Mouse (Mus musculus) midbrain, embryonic 11.5 days (tissue): ENCODE measurements around the gene BC037034. TPM values are rescaled to one million over a fixed set of nuclear protein-coding genes. Genes with fewer than 3 reads are reported as not detected.

Experiments used
- ATAC-seq: fragments of 200-750 bp; cut with Nextera tagmentation; 2 replicates; pipeline ENCODE4 v1.8.0; 2017; ENCODE audit warnings: moderate TSS enrichment, moderate library complexity; ENCODE audit not compliant: low FRiP score
- DNase-seq: peaks from one replicate; pipeline ENCODE4 v3.0.0; 2015; ENCODE audit warnings: low spot score; ENCODE audit errors: missing footprints
- H3K27ac ChIP-seq: fragments of 300-500 bp; sonication (generic); 2 replicates; pipeline ENCODE4 v1.5.1; 2014; ENCODE audit warnings: low read depth, low read length
- H3K27me3 ChIP-seq: fragments of 300-500 bp; sonication (generic); 2 replicates; pipeline ENCODE4 v1.6.1; 2014; ENCODE audit warnings: mild to moderate bottlenecking, low read length, moderate library complexity, mixed read lengths; ENCODE audit not compliant: control insufficient read depth, insufficient read depth
- H3K36me3 ChIP-seq: fragments of 300-500 bp; sonication (generic); 2 replicates; pipeline ENCODE4 v1.6.1; 2014; ENCODE audit warnings: mild to moderate bottlenecking, low read length, moderate library complexity, mixed read lengths; ENCODE audit not compliant: control insufficient read depth, insufficient read depth
- H3K4me1 ChIP-seq: fragments of 300-500 bp; sonication (generic); 2 replicates; pipeline ENCODE4 v1.6.1; 2014; ENCODE audit warnings: low read length; ENCODE audit not compliant: control insufficient read depth, insufficient read depth
- H3K4me2 ChIP-seq: fragments of 300-500 bp; sonication (generic); 2 replicates; pipeline ENCODE4 v1.6.1; 2014; ENCODE audit warnings: mild to moderate bottlenecking, moderate library complexity
- H3K4me3 ChIP-seq: fragments of 300-500 bp; sonication (generic); 2 replicates; pipeline ENCODE4 v1.5.1; 2014; ENCODE audit warnings: low read depth, low read length
- H3K9ac ChIP-seq: fragments of 300-500 bp; sonication (generic); 2 replicates; pipeline ENCODE4 v1.6.1; 2014; ENCODE audit warnings: low read length
- H3K9me3 ChIP-seq: fragments of 300-500 bp; sonication (generic); 2 replicates; pipeline ENCODE4 v1.6.1; 2016; ENCODE audit warnings: low read length; ENCODE audit not compliant: control insufficient read depth
- WGBS: fragments of 180-500 bp; shearing (Covaris S2); extraction: QIAGEN DNeasy Blood & Tissue Kit; methylation state at CpG from one replicate; pipeline ENCODE4 v1.1.7; 2014; 5-methylcytosine and 5-hydroxymethylcytosine counted together
- polyA plus RNA-seq: library from polyadenylated mRNA; unstranded; fragments of >200 nt; fragmentation: Nextera tagmentation; extraction: Ambion mirVana; gene quantifications from 2 replicates; pipeline ENCODE4 v1.2.1, GENCODE M21; 2014

BC037034 gene
- polyA plus RNA-seq, 1 experiment from 2014 or later = 5.0 TPM

- ATAC-seq = no peak
- Histone ChIP-seq H3K4me3 (peak overlapping the region; percentile 72), H3K9ac (no peak overlapping the region), H3K36me3 (no peaks in the 10 kb centered on the region), H3K9me3 (peaks cover 3% of the 10 kb centered on the region; the same call in 1 of the 2 replicates), H3K27ac (no peak overlapping the region), H3K4me1 (peaks cover 31% of the 10 kb centered on the region), H3K4me2 (peak overlapping the region; percentile 52), H3K27me3 (peaks cover 5% of the 10 kb centered on the region; the same call in 1 of the 2 replicates)
- WGBS = 18% methylated on average over 26 of the region's 26 CpGs
- DNase-seq = no peak
These were observed 16.6 kb upstream of the BC037034 start for GRCm38 (mm10) chr5:138280425-138280768.

DNA sequence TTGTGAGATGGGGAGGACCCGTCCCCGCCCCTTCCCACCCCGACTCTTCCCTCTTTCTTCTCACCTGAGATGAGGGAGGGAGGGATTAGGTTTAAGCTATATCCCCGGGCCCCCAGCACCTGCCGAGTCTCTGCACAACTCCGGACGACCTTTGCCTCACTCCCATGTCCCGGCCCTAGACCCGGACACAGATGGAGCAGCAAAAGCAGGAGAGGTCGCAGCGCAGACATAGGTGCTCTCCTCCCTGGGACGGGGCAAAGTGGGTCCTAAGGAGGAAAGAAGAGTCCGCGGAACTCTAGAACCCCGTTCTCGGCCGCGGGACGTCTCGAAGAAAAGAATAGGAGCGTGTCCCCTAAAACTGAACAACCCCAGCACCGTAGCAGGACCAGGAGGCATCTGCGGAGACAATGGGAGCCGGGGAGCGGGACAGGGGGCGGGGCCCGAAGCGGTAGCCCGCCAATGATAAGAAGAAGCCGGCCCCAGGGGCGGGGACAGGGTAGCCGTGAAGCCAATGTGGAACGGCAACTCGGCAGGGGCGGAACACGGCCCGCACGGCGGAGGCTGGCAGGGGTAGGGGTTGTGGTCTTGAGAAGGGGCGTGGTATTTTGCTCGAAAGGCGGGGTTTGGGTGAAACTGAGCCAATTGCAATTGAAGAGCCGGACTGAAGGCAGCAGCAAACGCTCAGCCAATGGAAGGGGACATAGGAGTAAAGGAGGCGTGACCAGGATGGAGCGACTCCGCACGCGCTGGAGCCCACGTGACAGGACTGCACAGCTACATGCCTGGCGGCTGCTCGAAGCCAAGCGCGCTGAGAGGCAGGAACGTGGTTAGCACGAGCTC, 16.0 kb upstream of the BC037034 start, which contains the start of the genes Gm43720, Gpc2 and Stag3:
Gm43720 (minus strand) TSS at position 374 of the 840 bp plus-strand sequence.
Gpc2 (minus strand) TSS at position 421 of the 840 bp plus-strand sequence.
Stag3 (plus strand) TSS at position 656 of the 840 bp plus-strand sequence.
- DNase-seq (peak; percentile 99), ATAC-seq (peak; percentile 99)
- peak within 1 kb of the TSS; percentile 52 for H3K4me2 ChIP-seq
- peaks cover 5% of the 10 kb centered on the region; the same call in 1 of the 2 replicates for H3K27me3 ChIP-seq
- peak within 1 kb of the TSS; percentile 72 for H3K4me3 ChIP-seq
- WGBS = under 1% methylated on average over 55 of the region's 56 CpGs
- H3K27ac ChIP-seq = peak within 1 kb of the TSS; percentile 60
- H3K4me1 ChIP-seq = peaks cover 35% of the 10 kb centered on the region
- H3K9me3 ChIP-seq = peaks cover 3% of the 10 kb centered on the region; the same call in 1 of the 2 replicates
- H3K9ac ChIP-seq = peak within 1 kb of the TSS; percentile 89
- H3K36me3 ChIP-seq = no peaks in the 10 kb centered on the region

- peaks cover 3% of the 10 kb centered on the region; the same call in 1 of the 2 replicates for H3K9me3 ChIP-seq
- H3K36me3 ChIP-seq = no peaks in the 10 kb centered on the region
- 89% methylated on average over 7 of the region's 7 CpGs for WGBS
- H3K27ac ChIP-seq = no peak overlapping the region
- H3K4me1 ChIP-seq = peaks cover 37% of the 10 kb centered on the region
- DNase-seq (no peak), ATAC-seq (no peak)
- H3K9ac ChIP-seq = peak overlapping the region; percentile 89; the same call in 1 of the 2 replicates
- peak overlapping the region; percentile 52 for H3K4me2 ChIP-seq
- H3K4me3 ChIP-seq = peak overlapping the region; percentile 72; the same call in 1 of the 2 replicates
- peaks cover 5% of the 10 kb centered on the region; the same call in 1 of the 2 replicates for H3K27me3 ChIP-seq
These were observed 14.2 kb upstream of the BC037034 start for GRCm38 (mm10) chr5:138277994-138278393.

DNA sequence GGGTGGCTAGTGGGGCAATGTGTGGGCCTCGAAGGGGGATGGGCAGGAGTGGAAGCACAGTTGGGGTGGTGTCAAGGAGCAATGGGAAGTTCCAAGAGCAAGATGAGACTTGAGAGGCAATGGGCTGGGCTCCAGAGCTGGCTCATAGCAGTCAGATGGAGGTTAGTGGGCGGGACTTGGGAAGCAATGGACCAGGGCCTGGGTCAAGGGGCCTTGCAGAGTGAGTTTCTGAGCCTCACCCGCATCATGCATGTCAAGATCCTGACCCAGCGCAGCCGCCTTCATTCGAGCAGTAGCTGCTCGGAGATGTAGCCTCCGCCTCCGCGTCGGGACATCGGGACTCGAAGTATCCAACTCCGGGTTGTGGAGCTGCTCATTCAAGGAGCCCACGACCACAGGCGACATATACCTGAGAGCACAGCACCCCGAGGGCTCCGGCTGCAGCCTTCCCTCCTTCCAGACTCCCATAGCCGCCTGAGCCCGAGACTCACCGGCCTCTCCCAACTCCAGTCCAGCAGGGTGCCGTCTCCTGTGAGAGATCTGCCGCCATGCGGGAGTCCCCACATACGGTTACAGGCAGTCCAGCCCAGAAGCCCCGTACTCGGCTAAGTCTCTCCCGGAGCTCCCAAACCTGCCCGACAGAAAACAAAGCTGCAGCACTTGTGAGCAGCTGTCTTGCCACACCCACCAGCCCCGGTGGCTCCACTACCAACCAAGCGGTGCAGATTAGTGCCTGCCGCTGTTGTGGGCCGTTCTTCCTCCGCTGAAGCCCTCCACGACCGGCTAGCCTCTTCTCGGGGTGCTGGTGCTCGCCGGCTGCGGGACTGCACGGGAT, 11.6 kb upstream of the BC037034 start:
- Histone ChIP-seq H3K9ac (peak overlapping the region; percentile 63), H3K9me3 (no peaks in the 10 kb centered on the region; the same call in 1 of the 2 replicates), H3K27me3 (no peaks in the 10 kb centered on the region; the same call in 1 of the 2 replicates), H3K4me3 (peak overlapping the region; percentile 30), H3K4me1 (peaks cover 46% of the 10 kb centered on the region), H3K4me2 (peak overlapping the region; percentile 55), H3K27ac (0 out of 2 replicates have a peak overlapping the region, but pooled peaks have one; percentile 5), H3K36me3 (no peaks in the 10 kb centered on the region)
- ATAC-seq = no peak
- 6% methylated on average over 41 of the region's 41 CpGs for WGBS
- peak; percentile 93 for DNase-seq

DNA sequence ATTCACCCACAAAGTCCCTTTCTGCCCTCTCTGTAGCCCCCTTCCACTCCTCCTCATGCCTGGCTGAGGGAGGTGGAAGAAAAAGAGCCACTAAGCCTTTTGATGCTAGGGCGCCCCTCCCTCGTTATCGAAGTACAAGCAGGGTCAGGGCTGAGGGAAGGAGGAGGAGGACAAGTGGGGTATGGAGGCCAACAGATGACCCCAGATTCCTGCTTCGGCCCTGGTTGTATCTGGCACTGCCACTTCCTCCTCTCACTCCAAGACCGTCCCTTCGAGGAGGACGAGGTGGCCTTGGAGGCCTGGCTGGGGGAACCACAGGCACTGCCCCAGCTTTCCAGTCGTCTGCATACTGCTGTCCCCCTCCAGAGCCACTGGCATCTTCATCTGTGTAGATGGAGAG, 10.4 kb upstream of the BC037034 start:
- H3K4me3 ChIP-seq = no peak overlapping the region
- WGBS = 58% methylated on average over 8 of the region's 8 CpGs
- H3K27ac ChIP-seq = no peak overlapping the region
- H3K9ac ChIP-seq = no peak overlapping the region
- H3K36me3 ChIP-seq = no peaks in the 10 kb centered on the region
- no peak for ATAC-seq
- no peak overlapping the region for H3K4me2 ChIP-seq
- H3K27me3 ChIP-seq = no peaks in the 10 kb centered on the region; the same call in 1 of the 2 replicates
- DNase-seq = no peak
- H3K4me1 ChIP-seq = peaks cover 46% of the 10 kb centered on the region
- H3K9me3 ChIP-seq = no peaks in the 10 kb centered on the region

GRCm38 (mm10) chr5:138272409-138272923, 8.6 kb upstream of the BC037034 start, which contains the start of gene Gal3st4:
Gene Gal3st4 (minus strand): TSS chr5:138272840.
- Histone ChIP-seq H3K4me3 (peak within 1 kb of the TSS; percentile 18), H3K4me2 (peak within 1 kb of the TSS; percentile 39), H3K4me1 (peaks cover 34% of the 10 kb centered on the region), H3K27me3 (no peaks in the 10 kb centered on the region; the same call in 1 of the 2 replicates), H3K36me3 (no peaks in the 10 kb centered on the region), H3K27ac (no peak within 1 kb of the TSS), H3K9me3 (no peaks in the 10 kb centered on the region), H3K9ac (peak within 1 kb of the TSS; percentile 54)
- ATAC-seq (peak; percentile 68), DNase-seq (peak; percentile 97)
- WGBS = 2% methylated on average over 12 of the region's 12 CpGs

- H3K27ac ChIP-seq = no peak overlapping the region
These were observed 7.4 kb upstream of the BC037034 start for GRCm38 (mm10) chr5:138271232-138271631.

DNA sequence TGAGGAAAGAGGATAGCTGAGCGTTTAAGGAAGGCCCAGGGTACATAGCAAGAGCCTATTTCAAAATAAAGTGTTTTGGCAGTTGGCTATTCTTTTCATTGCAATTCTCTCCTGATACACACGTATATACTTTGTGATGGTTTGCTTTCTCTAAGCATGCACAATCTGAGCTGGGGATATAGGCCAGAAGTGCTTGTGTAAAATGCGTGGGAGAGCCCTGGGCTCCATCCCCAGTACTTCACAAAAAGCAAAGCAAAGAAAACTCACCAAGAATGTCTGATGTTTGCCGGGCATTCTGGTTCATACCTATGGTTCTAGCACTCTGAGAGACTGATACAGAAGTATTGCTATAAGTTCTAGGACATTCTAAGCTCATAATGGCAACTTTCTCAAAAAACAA, 5.1 kb upstream of the BC037034 start:
- DNase-seq = no peak
- Histone ChIP-seq H3K9me3 (no peaks in the 10 kb centered on the region), H3K4me1 (peaks cover 14% of the 10 kb centered on the region), H3K9ac (no peak overlapping the region), H3K4me3 (no peak overlapping the region), H3K4me2 (no peak overlapping the region), H3K27me3 (no peaks in the 10 kb centered on the region; the same call in 1 of the 2 replicates), H3K36me3 (peaks cover 3% of the 10 kb centered on the region; the same call in 1 of the 2 replicates), H3K27ac (no peak overlapping the region)
- 84% methylated on average over 4 of the region's 4 CpGs for WGBS
- ATAC-seq = no peak

More at GRCm38 (mm10) chr5:138271232-138271631, 7.4 kb upstream of the BC037034 start:
- WGBS = 39% methylated on average over 3 of the region's 3 CpGs
- Histone ChIP-seq H3K27me3 (no peaks in the 10 kb centered on the region; the same call in 1 of the 2 replicates), H3K36me3 (peaks cover 2% of the 10 kb centered on the region; the same call in 1 of the 2 replicates), H3K9me3 (no peaks in the 10 kb centered on the region), H3K4me2 (no peak overlapping the region), H3K4me3 (no peak overlapping the region), H3K4me1 (peaks cover 24% of the 10 kb centered on the region), H3K9ac (no peak overlapping the region)
- no peak for DNase-seq
- ATAC-seq = no peak
